Mouse (Mus musculus) testis, postnatal 10 days (tissue): ENCODE data around the gene Nsdhl.

Experiments used
- DNase-seq: peaks from one replicate; pipeline ENCODE4 v3.0.0; 2021; ENCODE audit warnings: low spot score

Gene Nsdhl

GRCm38 (mm10) chrX:72917884-72918681 is at the start of gene Nsdhl, which contains the start of gene Cetn2:
Gene Nsdhl (plus strand): TSS chrX:72918557.
Gene Cetn2 (minus strand): TSS chrX:72918411.
- DNase-seq, result peak; percentile 82

GRCm38 (mm10) chrX:72895388-72896054 is 22.8 kb upstream of the Nsdhl start:
- no peak for DNase-seq

GRCm38 (mm10) chrX:72896055-72896437 is 22.3 kb upstream of the Nsdhl start:
- no peak for DNase-seq

GRCm38 (mm10) chrX:72902530-72902929 is 15.8 kb upstream of the Nsdhl start:
- no peak for DNase-seq

- DNase-seq, result no peak
Observed at GRCm38 (mm10) chrX:72907619-72908403, 10.5 kb upstream of the Nsdhl start.

GRCm38 (mm10) chrX:72908404-72908741 is 10.0 kb upstream of the Nsdhl start:
- DNase-seq, result peak; percentile 40

- no peak for DNase-seq
Observed at GRCm38 (mm10) chrX:72911611-72912010, 6.7 kb upstream of the Nsdhl start.

GRCm38 (mm10) chrX:72918682-72919059 is 314 bp downstream of the Nsdhl start:
- no peak for DNase-seq

GRCm38 (mm10) chrX:72921391-72921790 is 3.0 kb downstream of the Nsdhl start:
- no peak for DNase-seq

- no peak for DNase-seq
Observed at GRCm38 (mm10) chrX:72953464-72953863, 35.1 kb downstream of the Nsdhl start.

GRCm38 (mm10) chrX:72956486-72956885 is 38.1 kb downstream of the Nsdhl start:
- DNase-seq, result no peak

- peak; percentile 40 for DNase-seq
Observed at GRCm38 (mm10) chrX:72960431-72960830, 42.1 kb downstream of the Nsdhl start.

- DNase-seq, result no peak
Observed at GRCm38 (mm10) chrX:72961511-72961910, 43.2 kb downstream of the Nsdhl start.

GRCm38 (mm10) chrX:72962743-72963142 is 44.4 kb downstream of the Nsdhl start:
- no peak for DNase-seq

GRCm38 (mm10) chrX:72982831-72983230 is 64.5 kb downstream of the Nsdhl start:
- no peak for DNase-seq

- DNase-seq, result no peak
Observed at GRCm38 (mm10) chrX:72985607-72986006, 67.2 kb downstream of the Nsdhl start.

GRCm38 (mm10) chrX:72986841-72987519 is 68.6 kb downstream of the Nsdhl start, which contains the start of gene Zfp185:
Gene Zfp185 (plus strand): TSS chrX:72987339.
- DNase-seq, result peak; percentile 71

- DNase-seq, result no peak
Observed at GRCm38 (mm10) chrX:72987520-72987905, 69.2 kb downstream of the Nsdhl start.

GRCm38 (mm10) chrX:72988431-72988830 is 70.1 kb downstream of the Nsdhl start:
- no peak for DNase-seq

- DNase-seq, result no peak
Observed at GRCm38 (mm10) chrX:72990581-72990980, 72.2 kb downstream of the Nsdhl start.

GRCm38 (mm10) chrX:72992291-72992919 is 74.0 kb downstream of the Nsdhl start:
- DNase-seq, result no peak

GRCm38 (mm10) chrX:72995542-72995941 is 77.2 kb downstream of the Nsdhl start:
- DNase-seq, result no peak
